Mouse (Mus musculus): Measurements from ENCODE around the gene Gm10300. TPM values are rescaled to one million over a fixed set of nuclear protein-coding genes. Genes with fewer than 3 reads are reported as not detected.

The Gm10300 gene
- polyA plus RNA-seq, 1 experiment: not detected

- Histone ChIP-seq H3K4me3 (ENCODE audit: insufficient read depth, low read depth, low read length) (no peak overlapping the region), H3K27ac (replicated peaks; ENCODE audit: low read depth, low read length) (peak overlapping the region; percentile 72), H3K4me1 (ENCODE audit: control insufficient read depth, insufficient read depth, insufficient read length, low read length) (peaks cover 38% of the 10 kb centered on the region)
These were observed 8.9 kb upstream of the Gm10300 start for GRCm38 (mm10) chr4:132065578-132065977.

GRCm38 (mm10) chr4:132066101-132066773 lies 8.3 kb upstream of the Gm10300 start:
- peaks cover 36% of the 10 kb centered on the region for H3K4me1 ChIP-seq (ENCODE audit: control insufficient read depth, insufficient read depth, insufficient read length, low read length)
- H3K4me3 ChIP-seq (ENCODE audit: insufficient read depth, low read depth, low read length): no peak overlapping the region
- H3K27ac ChIP-seq (replicated peaks; ENCODE audit: low read depth, low read length): peak overlapping the region; percentile 72

GRCm38 (mm10) chr4:132067112-132067937 lies 7.2 kb upstream of the Gm10300 start:
- peaks cover 39% of the 10 kb centered on the region for H3K4me1 ChIP-seq (ENCODE audit: control insufficient read depth, insufficient read depth, insufficient read length, low read length)
- no peak overlapping the region for H3K4me3 ChIP-seq (ENCODE audit: insufficient read depth, low read depth, low read length)
- peak overlapping the region; percentile 50; the same call in 1 of the 2 replicates for H3K27ac ChIP-seq (replicated peaks; ENCODE audit: low read depth, low read length)

- Histone ChIP-seq H3K4me1 (ENCODE audit: control insufficient read depth, insufficient read depth, insufficient read length, low read length) (peaks cover 40% of the 10 kb centered on the region), H3K4me3 (ENCODE audit: insufficient read depth, low read depth, low read length) (no peak overlapping the region), H3K27ac (replicated peaks; ENCODE audit: low read depth, low read length) (peak overlapping the region; percentile 26; the same call in 1 of the 2 replicates)
These were observed 6.6 kb upstream of the Gm10300 start for GRCm38 (mm10) chr4:132067938-132068235.

- H3K27ac ChIP-seq (replicated peaks; ENCODE audit: low read depth, low read length): no peak overlapping the region
- H3K4me1 ChIP-seq (ENCODE audit: control insufficient read depth, insufficient read depth, insufficient read length, low read length): peaks cover 37% of the 10 kb centered on the region
- H3K4me3 ChIP-seq (ENCODE audit: insufficient read depth, low read depth, low read length): no peak overlapping the region
These were observed 2.8 kb upstream of the Gm10300 start for GRCm38 (mm10) chr4:132071674-132072073.

- no peak overlapping the region for H3K4me3 ChIP-seq (ENCODE audit: insufficient read depth, low read depth, low read length)
- H3K4me1 ChIP-seq (ENCODE audit: control insufficient read depth, insufficient read depth, insufficient read length, low read length): peaks cover 37% of the 10 kb centered on the region
- H3K27ac ChIP-seq (replicated peaks; ENCODE audit: low read depth, low read length): no peak overlapping the region
These were observed 2.3 kb upstream of the Gm10300 start for GRCm38 (mm10) chr4:132072156-132072555.

- H3K4me1 ChIP-seq (ENCODE audit: control insufficient read depth, insufficient read depth, insufficient read length, low read length): peaks cover 32% of the 10 kb centered on the region
- peak overlapping the region; percentile 22 for H3K4me3 ChIP-seq (ENCODE audit: insufficient read depth, low read depth, low read length)
- H3K27ac ChIP-seq (replicated peaks; ENCODE audit: low read depth, low read length): no peak overlapping the region
These were observed 1.6 kb upstream of the Gm10300 start for GRCm38 (mm10) chr4:132072946-132073345.

DNA sequence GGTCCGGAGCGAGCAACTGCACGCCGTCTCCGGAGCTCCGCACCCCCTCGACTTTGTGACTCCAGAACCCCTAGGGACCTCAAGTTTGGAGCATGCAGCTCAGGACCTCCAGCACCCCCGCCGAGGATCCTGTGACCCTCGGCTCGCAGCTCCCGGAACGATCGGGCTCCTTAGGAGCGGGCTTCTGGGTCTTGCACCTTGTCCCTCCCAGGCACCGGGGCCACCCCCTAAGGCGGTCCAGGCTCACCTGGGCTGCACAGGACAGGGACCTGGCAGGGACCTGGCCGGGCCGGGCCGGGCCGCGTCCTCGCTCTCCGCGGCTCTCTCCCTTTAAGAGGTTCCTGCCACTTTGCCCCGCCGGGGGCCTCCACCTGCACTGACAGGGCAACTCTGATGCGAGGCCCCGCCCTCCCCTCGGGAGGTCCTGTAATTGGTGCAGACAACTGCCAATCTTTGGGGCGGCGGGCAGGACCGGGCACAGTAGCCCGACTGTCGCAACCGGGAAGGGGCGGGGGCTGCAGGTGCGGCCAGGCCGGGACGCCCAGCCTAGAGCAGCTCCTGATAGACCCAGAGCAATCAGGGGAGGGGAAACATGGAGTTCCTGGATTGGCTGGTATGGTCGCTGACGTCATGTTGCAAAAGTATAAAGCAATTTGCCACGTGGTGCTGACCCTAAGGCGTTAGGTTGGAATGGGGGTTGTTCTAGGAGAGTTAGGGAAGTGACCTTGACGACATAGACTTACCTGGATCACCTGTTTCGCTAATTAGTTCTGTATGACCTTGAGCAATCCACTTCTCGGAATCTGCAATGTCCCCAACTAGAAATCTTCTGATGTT lies 654 bp downstream of the Gm10300 start, which contains the start of gene Epb41:
Epb41 (minus strand) TSS at position 389 of the 837 bp plus-strand sequence.
- peak within 1 kb of the TSS; percentile 91 for H3K4me3 ChIP-seq (ENCODE audit: insufficient read depth, low read depth, low read length)
- peak within 1 kb of the TSS; percentile 61 for H3K27ac ChIP-seq (replicated peaks; ENCODE audit: low read depth, low read length)
- H3K4me1 ChIP-seq (ENCODE audit: control insufficient read depth, insufficient read depth, insufficient read length, low read length): peaks cover 35% of the 10 kb centered on the region

- H3K27ac ChIP-seq (replicated peaks; ENCODE audit: low read depth, low read length): peak overlapping the region; percentile 25
- H3K4me1 ChIP-seq (ENCODE audit: control insufficient read depth, insufficient read depth, insufficient read length, low read length): peaks cover 35% of the 10 kb centered on the region
- no peak overlapping the region for H3K4me3 ChIP-seq (ENCODE audit: insufficient read depth, low read depth, low read length)
These were observed 1.3 kb downstream of the Gm10300 start for GRCm38 (mm10) chr4:132075796-132076195.

- Histone ChIP-seq H3K4me1 (ENCODE audit: control insufficient read depth, insufficient read depth, insufficient read length, low read length) (peaks cover 35% of the 10 kb centered on the region), H3K4me3 (ENCODE audit: insufficient read depth, low read depth, low read length) (no peak overlapping the region), H3K27ac (replicated peaks; ENCODE audit: low read depth, low read length) (peak overlapping the region; percentile 47)
These were observed 2.2 kb downstream of the Gm10300 start for GRCm38 (mm10) chr4:132076480-132077405.

GRCm38 (mm10) chr4:132077445-132077844 lies 2.9 kb downstream of the Gm10300 start:
- H3K4me1 ChIP-seq (ENCODE audit: control insufficient read depth, insufficient read depth, insufficient read length, low read length): peaks cover 32% of the 10 kb centered on the region
- peak overlapping the region; percentile 73 for H3K27ac ChIP-seq (replicated peaks; ENCODE audit: low read depth, low read length)
- no peak overlapping the region for H3K4me3 ChIP-seq (ENCODE audit: insufficient read depth, low read depth, low read length)

DNA sequence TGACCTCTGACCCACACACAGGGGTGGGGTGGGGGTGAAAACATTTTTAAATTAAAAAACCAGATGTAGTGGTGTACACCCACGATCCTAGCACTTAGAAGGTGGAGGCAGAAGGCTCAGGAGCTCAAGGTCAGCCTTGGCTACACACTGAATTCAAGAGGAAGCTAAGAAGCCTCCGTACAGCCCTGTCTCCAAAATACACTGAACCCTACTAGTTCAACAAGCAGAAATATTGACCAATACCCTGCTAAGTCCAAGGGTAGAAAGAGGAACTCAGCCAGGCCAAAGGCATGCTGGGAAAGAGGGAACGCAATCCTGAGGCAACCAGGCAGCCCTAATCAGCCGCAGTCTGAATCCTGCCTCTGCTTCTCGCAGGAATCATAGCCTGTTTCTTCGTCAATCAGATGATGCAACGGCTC lies 3.8 kb downstream of the Gm10300 start:
- H3K27ac ChIP-seq (replicated peaks; ENCODE audit: low read depth, low read length): peak overlapping the region; percentile 73
- peak overlapping the region; percentile 19; the same call in 1 of the 2 replicates for H3K4me3 ChIP-seq (ENCODE audit: insufficient read depth, low read depth, low read length)
- H3K4me1 ChIP-seq (ENCODE audit: control insufficient read depth, insufficient read depth, insufficient read length, low read length): peaks cover 27% of the 10 kb centered on the region

- Histone ChIP-seq H3K4me3 (ENCODE audit: insufficient read depth, low read depth, low read length) (no peak overlapping the region), H3K27ac (replicated peaks; ENCODE audit: low read depth, low read length) (no peak overlapping the region), H3K4me1 (ENCODE audit: control insufficient read depth, insufficient read depth, insufficient read length, low read length) (peaks cover 21% of the 10 kb centered on the region)
These were observed 5.2 kb downstream of the Gm10300 start for GRCm38 (mm10) chr4:132079555-132080275.

Data from brown adipose tissue, adult 24 weeks (tissue).